Mouse (Mus musculus): Measurements from ENCODE around the gene Frmd4b.

DNA sequence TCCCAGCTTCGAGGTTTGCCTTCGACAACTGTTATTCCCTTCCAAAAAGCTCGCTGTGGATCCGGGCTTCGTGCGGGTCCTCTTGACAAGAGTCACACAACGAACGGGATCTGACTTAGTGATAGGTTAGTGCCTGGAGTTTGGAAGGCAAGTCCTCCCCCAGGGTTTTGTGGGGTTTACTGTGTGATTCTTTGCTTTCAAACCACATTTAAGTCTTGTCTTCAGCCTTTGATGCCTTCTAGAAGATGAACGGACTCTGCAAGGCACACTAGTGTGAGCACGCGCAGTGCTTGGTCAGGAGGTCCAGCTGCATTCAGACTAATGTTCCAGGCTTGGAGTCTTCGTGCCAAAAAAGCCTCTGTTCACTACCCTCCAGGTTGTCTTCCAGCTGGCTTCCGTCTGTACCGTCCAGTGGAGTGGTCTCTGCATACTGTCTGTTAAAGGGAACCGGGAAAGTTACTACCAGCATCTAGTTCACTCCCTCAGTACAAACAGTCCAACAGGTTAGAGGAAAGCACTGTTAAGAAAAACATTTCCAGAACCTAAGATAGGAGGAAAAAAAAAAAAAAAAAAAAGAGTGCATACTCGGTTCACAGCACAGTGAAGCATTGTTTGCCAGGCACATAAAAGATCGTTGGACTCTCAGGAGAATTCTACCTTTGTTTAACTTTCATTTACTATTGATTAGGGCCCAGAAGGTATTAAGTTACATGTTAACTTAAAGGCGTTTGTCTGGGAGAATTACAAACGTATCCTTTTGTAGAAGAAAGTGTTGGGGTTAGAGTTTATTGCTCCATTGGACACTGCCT is 329.1 kb downstream of the Frmd4b start:
- no peak for TF ChIP-seq REST (IDR thresholded peaks at IDR 0.05; ENCODE audit: insufficient read depth, insufficient read length)
- no peak for TF ChIP-seq TCF3 (IDR thresholded peaks at IDR 0.05; ENCODE audit: insufficient read length, low read depth)
- no peak for TF ChIP-seq POLR2A (IDR thresholded peaks at IDR 0.05; ENCODE audit: insufficient read length, low read depth)
